Mouse (Mus musculus): ENCODE data around the gene Epn1. TPM values are rescaled to one million over a fixed set of nuclear protein-coding genes. Genes with fewer than 3 reads are reported as not detected.

The Epn1 gene
- total RNA-seq, 1 experiment: 51.8 TPM

DNA sequence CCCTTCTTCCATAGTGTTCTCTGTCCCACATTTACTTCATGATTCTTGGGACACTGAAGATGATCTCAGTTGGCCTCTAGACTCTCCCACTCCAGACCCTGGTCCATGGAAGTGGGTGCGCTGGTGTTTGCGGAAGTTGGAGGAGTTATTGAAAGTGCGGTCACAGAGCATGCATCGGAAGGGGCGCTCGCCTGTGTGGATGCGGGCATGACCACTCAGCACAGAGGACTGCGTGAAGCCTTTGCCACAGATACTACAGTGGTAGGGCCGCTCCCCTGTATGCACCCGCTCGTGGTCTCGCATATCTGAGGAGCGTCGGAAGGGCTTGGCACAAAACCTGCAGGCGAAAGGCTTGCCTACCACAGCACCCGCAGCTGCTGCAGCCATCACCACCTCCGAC, 44.4 kb upstream of the Epn1 start:
- in situ Hi-C loops (cut with MboI; ENCODE audit: low sequenced_read_pairs in 2 of 2, unreplicated experiment in 2 of 2): no loop called here
- Histone ChIP-seq H3K9ac (ENCODE audit: insufficient read depth, low read depth, low read length, poor library complexity, severe bottlenecking) (no peak overlapping the region), H3K4me1 (ENCODE audit: control insufficient read depth in 2 of 2, insufficient read depth in 2 of 2, low read length in 2 of 2, poor library complexity in 1 of 2) (peaks cover 2 to 3% of the 10 kb centered on the region in 2 experiments; a peak in 1 of 4 replicates), H3K4me3 (ENCODE audit: insufficient read depth in 1 of 2, low read depth in 1 of 2, low read length in 2 of 2, poor library complexity in 1 of 2, severe bottlenecking in 1 of 2) (no peak overlapping the region), H3K9me3 (ENCODE audit: control insufficient read depth, insufficient read depth, low read depth, low read length) (no peaks in the 10 kb centered on the region), H3K36me3 (ENCODE audit: control insufficient read depth, insufficient read depth, low read length, poor library complexity, severe bottlenecking) (no peaks in the 10 kb centered on the region; the same call in 1 of the 2 replicates), H3K27ac (ENCODE audit: insufficient read depth, low read depth, low read length, poor library complexity, severe bottlenecking) (no peak overlapping the region)
- DNase-seq (ENCODE audit: low read depth, low spot score): no peak
- TF ChIP-seq ZC3H11A (IDR thresholded peaks at IDR 0.05; ENCODE audit: borderline replicate concordance, low read depth, low read length) (no peak), CHD2 (IDR thresholded peaks at IDR 0.05; ENCODE audit: low read depth, low read length) (no peak), ZNF384 (IDR thresholded peaks at IDR 0.05; ENCODE audit: low read depth, low read length) (no peak), HCFC1 (IDR thresholded peaks at IDR 0.05; ENCODE audit: borderline replicate concordance, insufficient read depth, low read length) (no peak), MAFK (IDR thresholded peaks at IDR 0.05; ENCODE audit: insufficient read depth, low read depth, low read length) (no peak)

- Histone ChIP-seq H3K9ac (ENCODE audit: insufficient read depth, low read depth, low read length, poor library complexity, severe bottlenecking) (no peak overlapping the region), H3K27ac (ENCODE audit: insufficient read depth, low read depth, low read length, poor library complexity, severe bottlenecking) (no peak overlapping the region), H3K4me1 (ENCODE audit: control insufficient read depth in 2 of 2, insufficient read depth in 2 of 2, low read length in 2 of 2, poor library complexity in 1 of 2) (peaks cover 2 to 3% of the 10 kb centered on the region in 2 experiments; a peak in 1 of 4 replicates), H3K36me3 (ENCODE audit: control insufficient read depth, insufficient read depth, low read length, poor library complexity, severe bottlenecking) (no peaks in the 10 kb centered on the region; the same call in 1 of the 2 replicates), H3K4me3 (ENCODE audit: insufficient read depth in 1 of 2, low read depth in 1 of 2, low read length in 2 of 2, poor library complexity in 1 of 2, severe bottlenecking in 1 of 2) (no peak overlapping the region), H3K9me3 (ENCODE audit: control insufficient read depth, insufficient read depth, low read depth, low read length) (no peaks in the 10 kb centered on the region)
- DNase-seq (ENCODE audit: low read depth, low spot score): no peak
- TF ChIP-seq CHD2 (IDR thresholded peaks at IDR 0.05; ENCODE audit: low read depth, low read length) (no peak), HCFC1 (IDR thresholded peaks at IDR 0.05; ENCODE audit: borderline replicate concordance, insufficient read depth, low read length) (no peak), ZC3H11A (IDR thresholded peaks at IDR 0.05; ENCODE audit: borderline replicate concordance, low read depth, low read length) (no peak), MAFK (IDR thresholded peaks at IDR 0.05; ENCODE audit: insufficient read depth, low read depth, low read length) (no peak), ZNF384 (IDR thresholded peaks at IDR 0.05; ENCODE audit: low read depth, low read length) (no peak)
- in situ Hi-C loops (cut with MboI; ENCODE audit: low sequenced_read_pairs in 2 of 2, unreplicated experiment in 2 of 2): no loop called here
These were observed 43.9 kb upstream of the Epn1 start for GRCm38 (mm10) chr7:5036136-5036535.

- H3K4me3 ChIP-seq (ENCODE audit: insufficient read depth in 1 of 2, low read depth in 1 of 2, low read length in 2 of 2, poor library complexity in 1 of 2, severe bottlenecking in 1 of 2): no peak overlapping the region
- H3K4me1 ChIP-seq (ENCODE audit: control insufficient read depth in 2 of 2, insufficient read depth in 2 of 2, low read length in 2 of 2, poor library complexity in 1 of 2): peaks cover 0 to 2% of the 10 kb centered on the region in 2 experiments; a peak in 1 of 4 replicates
- no peaks in the 10 kb centered on the region for H3K9me3 ChIP-seq (ENCODE audit: control insufficient read depth, insufficient read depth, low read depth, low read length)
- in situ Hi-C loops (cut with MboI; ENCODE audit: low sequenced_read_pairs in 2 of 2, unreplicated experiment in 2 of 2): no loop called here
- no peak overlapping the region for H3K27ac ChIP-seq (ENCODE audit: insufficient read depth, low read depth, low read length, poor library complexity, severe bottlenecking)
- no peak overlapping the region for H3K9ac ChIP-seq (ENCODE audit: insufficient read depth, low read depth, low read length, poor library complexity, severe bottlenecking)
- no peak for TF ChIP-seq HCFC1 (IDR thresholded peaks at IDR 0.05; ENCODE audit: borderline replicate concordance, insufficient read depth, low read length)
- TF ChIP-seq ZC3H11A (IDR thresholded peaks at IDR 0.05; ENCODE audit: borderline replicate concordance, low read depth, low read length): no peak
- no peak for TF ChIP-seq CHD2 (IDR thresholded peaks at IDR 0.05; ENCODE audit: low read depth, low read length)
- TF ChIP-seq MAFK (IDR thresholded peaks at IDR 0.05; ENCODE audit: insufficient read depth, low read depth, low read length): no peak
- no peak for TF ChIP-seq ZNF384 (IDR thresholded peaks at IDR 0.05; ENCODE audit: low read depth, low read length)
- DNase-seq (ENCODE audit: low read depth, low spot score): no peak
- H3K36me3 ChIP-seq (ENCODE audit: control insufficient read depth, insufficient read depth, low read length, poor library complexity, severe bottlenecking): no peaks in the 10 kb centered on the region; the same call in 1 of the 2 replicates
These were observed 43.0 kb upstream of the Epn1 start for GRCm38 (mm10) chr7:5037026-5037425.

DNA sequence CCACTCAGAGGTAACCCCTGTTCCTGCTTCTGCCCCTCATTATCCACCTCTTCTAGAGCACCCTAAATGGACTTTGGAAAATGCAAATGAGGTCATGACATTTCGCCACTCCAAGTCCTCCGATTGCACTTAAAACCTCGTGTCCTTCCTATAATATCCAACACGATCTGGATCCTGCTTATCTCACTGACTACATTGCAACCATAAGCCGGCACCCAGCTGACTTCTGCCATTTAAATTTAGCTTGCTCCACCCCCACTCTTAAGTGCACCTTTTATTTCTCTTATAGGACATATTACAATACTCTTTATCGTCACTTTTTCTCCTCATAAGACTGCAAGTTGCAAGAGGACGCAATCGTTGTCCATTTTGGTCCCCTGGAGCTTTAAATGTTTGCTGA, 42.6 kb upstream of the Epn1 start:
- Histone ChIP-seq H3K36me3 (ENCODE audit: control insufficient read depth, insufficient read depth, low read length, poor library complexity, severe bottlenecking) (no peaks in the 10 kb centered on the region; the same call in 1 of the 2 replicates), H3K4me1 (ENCODE audit: control insufficient read depth in 2 of 2, insufficient read depth in 2 of 2, low read length in 2 of 2, poor library complexity in 1 of 2) (peaks cover 0 to 2% of the 10 kb centered on the region in 2 experiments; a peak in 1 of 4 replicates), H3K27ac (ENCODE audit: insufficient read depth, low read depth, low read length, poor library complexity, severe bottlenecking) (no peak overlapping the region), H3K9ac (ENCODE audit: insufficient read depth, low read depth, low read length, poor library complexity, severe bottlenecking) (no peak overlapping the region), H3K9me3 (ENCODE audit: control insufficient read depth, insufficient read depth, low read depth, low read length) (no peaks in the 10 kb centered on the region), H3K4me3 (ENCODE audit: insufficient read depth in 1 of 2, low read depth in 1 of 2, low read length in 2 of 2, poor library complexity in 1 of 2, severe bottlenecking in 1 of 2) (peak overlapping the region in 1 of 2 experiments; percentile 94; a peak in 1 of 4 replicates)
- TF ChIP-seq ZNF384 (IDR thresholded peaks at IDR 0.05; ENCODE audit: low read depth, low read length) (no peak), ZC3H11A (IDR thresholded peaks at IDR 0.05; ENCODE audit: borderline replicate concordance, low read depth, low read length) (no peak)
- no peak for DNase-seq (ENCODE audit: low read depth, low spot score)
- in situ Hi-C loops (cut with MboI; ENCODE audit: low sequenced_read_pairs in 2 of 2, unreplicated experiment in 2 of 2): no loop called here
